Mouse (Mus musculus) forebrain, embryonic 11.5 days (tissue): ENCODE measurements around the gene Ccdc88c. TPM values are rescaled to one million over a fixed set of nuclear protein-coding genes. Genes with fewer than 3 reads are reported as not detected.

Source experiments
- ATAC-seq: fragments of 200-750 bp; cut with Nextera tagmentation; replicated peaks from 2 replicates; pipeline ENCODE4 v1.8.0; 2017; ENCODE audit warnings: moderate TSS enrichment; ENCODE audit not compliant: low FRiP score
- DNase-seq: peaks from one replicate; pipeline ENCODE4 v3.0.0-alpha.2; 2017; ENCODE audit warnings: low spot score
- H3K27ac ChIP-seq: fragments of 300-500 bp; sonication (generic); 2 replicates; pipeline ENCODE4 v1.5.1; 2014; ENCODE audit warnings: low read depth, low read length
- H3K27me3 ChIP-seq: fragments of 300-500 bp; sonication (generic); 2 replicates; pipeline ENCODE4 v1.6.1; 2014; ENCODE audit warnings: mild to moderate bottlenecking, low read length, mixed read lengths; ENCODE audit not compliant: control insufficient read depth, insufficient read depth
- H3K36me3 ChIP-seq: fragments of 300-500 bp; sonication (generic); 2 replicates; pipeline ENCODE4 v1.6.1; 2014; ENCODE audit warnings: mild to moderate bottlenecking, low read length, moderate library complexity, mixed read lengths; ENCODE audit not compliant: control insufficient read depth, insufficient read depth
- H3K4me1 ChIP-seq: fragments of 300-500 bp; sonication (generic); replicated peaks from 2 replicates; pipeline ENCODE4 v1.6.1; 2014; ENCODE audit warnings: low read length, mixed read lengths; ENCODE audit not compliant: control insufficient read depth, insufficient read depth
- H3K4me2 ChIP-seq: fragments of 300-500 bp; sonication (generic); 2 replicates; pipeline ENCODE4 v1.6.1; 2014; ENCODE audit warnings: low read depth, mild to moderate bottlenecking, low read length, moderate library complexity, mixed read lengths; ENCODE audit not compliant: severe bottlenecking
- H3K4me3 ChIP-seq: fragments of 300-500 bp; sonication (generic); 2 replicates; pipeline ENCODE4 v1.5.1; 2014; ENCODE audit warnings: low read depth, low read length
- H3K9ac ChIP-seq: fragments of 300-500 bp; sonication (generic); 2 replicates; pipeline ENCODE4 v1.6.1; 2014; ENCODE audit warnings: low read length
- H3K9me3 ChIP-seq: fragments of 300-500 bp; sonication (generic); 2 replicates; pipeline ENCODE4 v1.6.1; 2016; ENCODE audit warnings: low read length, mixed read lengths; ENCODE audit not compliant: control insufficient read depth
- WGBS: fragments of 180-500 bp; shearing (Covaris S2); extraction: QIAGEN DNeasy Blood & Tissue Kit; methylation state at CpG from one replicate; pipeline ENCODE4 v1.1.7; 2014; 5-methylcytosine and 5-hydroxymethylcytosine counted together
- polyA plus RNA-seq: library from polyadenylated mRNA; unstranded; fragments of >200 nt; fragmentation: Nextera tagmentation; extraction: Ambion mirVana; gene quantifications from 2 replicates; pipeline ENCODE4 v1.2.1, GENCODE M21; 2014

Gene Ccdc88c
- polyA plus RNA-seq, 1 experiment from 2014 or later, result 27.7 TPM

GRCm38 (mm10) chr12:100958006-100958405, 70.8 kb downstream of the Ccdc88c start:
- no peaks in the 10 kb centered on the region; the same call in 1 of the 2 replicates for H3K36me3 ChIP-seq
- no peak overlapping the region for H3K4me3 ChIP-seq
- peaks cover 2% of the 10 kb centered on the region; the same call in 1 of the 2 replicates for H3K4me1 ChIP-seq
- DNase-seq, result peak; percentile 89
- 25% methylated on average over 5 of the region's 5 CpGs for WGBS
- no peak overlapping the region for H3K4me2 ChIP-seq
- no peak overlapping the region for H3K27ac ChIP-seq
- H3K9me3 ChIP-seq, result no peaks in the 10 kb centered on the region
- no peak overlapping the region for H3K9ac ChIP-seq
- ATAC-seq, result peak; percentile 74
- H3K27me3 ChIP-seq, result no peaks in the 10 kb centered on the region

- DNase-seq (no peak), ATAC-seq (no peak)
- H3K27ac ChIP-seq, result no peak overlapping the region
- H3K9ac ChIP-seq, result no peak overlapping the region
- no peak overlapping the region for H3K4me2 ChIP-seq
- WGBS, result 56% methylated on average over 3 of the region's 3 CpGs
- no peaks in the 10 kb centered on the region for H3K27me3 ChIP-seq
- no peak overlapping the region for H3K4me3 ChIP-seq
- no peaks in the 10 kb centered on the region for H3K36me3 ChIP-seq
- peaks cover 2% of the 10 kb centered on the region; the same call in 1 of the 2 replicates for H3K4me1 ChIP-seq
- no peaks in the 10 kb centered on the region for H3K9me3 ChIP-seq
Observed at GRCm38 (mm10) chr12:100957257-100957656, 71.6 kb downstream of the Ccdc88c start.

DNA sequence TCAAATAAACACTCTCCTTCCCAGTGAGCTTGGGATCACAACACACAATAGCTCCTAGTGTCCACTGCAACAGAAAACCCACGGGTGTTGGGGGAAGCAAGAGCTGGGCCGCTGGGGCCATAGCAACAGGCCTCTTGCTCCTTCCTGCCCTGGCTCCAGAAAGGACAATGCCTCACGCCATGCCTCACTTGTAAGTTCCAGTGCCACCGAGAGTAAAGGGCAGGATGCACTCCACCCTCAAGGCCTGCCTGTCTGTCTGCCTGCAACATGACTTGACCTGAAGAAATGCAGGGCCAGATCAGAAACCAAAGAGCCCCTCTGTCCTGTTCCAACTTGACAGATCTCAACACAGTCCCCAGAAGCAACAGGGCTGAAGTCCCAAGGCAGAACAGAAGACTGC, 72.0 kb downstream of the Ccdc88c start:
- no peak overlapping the region for H3K4me3 ChIP-seq
- no peak overlapping the region for H3K4me2 ChIP-seq
- no peaks in the 10 kb centered on the region for H3K9me3 ChIP-seq
- no peaks in the 10 kb centered on the region for H3K27me3 ChIP-seq
- DNase-seq (no peak), ATAC-seq (no peak)
- no peak overlapping the region; the same call in 1 of the 2 replicates for H3K27ac ChIP-seq
- 75% methylated on average over 4 of the region's 4 CpGs for WGBS
- no peaks in the 10 kb centered on the region for H3K36me3 ChIP-seq
- H3K4me1 ChIP-seq, result peaks cover 2% of the 10 kb centered on the region; the same call in 1 of the 2 replicates
- H3K9ac ChIP-seq, result no peak overlapping the region

- Histone ChIP-seq H3K36me3 (no peaks in the 10 kb centered on the region), H3K4me2 (no peak overlapping the region), H3K9ac (no peak overlapping the region), H3K27me3 (no peaks in the 10 kb centered on the region), H3K9me3 (no peaks in the 10 kb centered on the region), H3K4me3 (no peak overlapping the region), H3K4me1 (peaks cover 2% of the 10 kb centered on the region; the same call in 1 of the 2 replicates), H3K27ac (no peak overlapping the region; the same call in 1 of the 2 replicates)
- DNase-seq (no peak), ATAC-seq (no peak)
- WGBS, result 85% methylated on average over 2 of the region's 2 CpGs
Observed at GRCm38 (mm10) chr12:100956028-100956427, 72.8 kb downstream of the Ccdc88c start.

DNA sequence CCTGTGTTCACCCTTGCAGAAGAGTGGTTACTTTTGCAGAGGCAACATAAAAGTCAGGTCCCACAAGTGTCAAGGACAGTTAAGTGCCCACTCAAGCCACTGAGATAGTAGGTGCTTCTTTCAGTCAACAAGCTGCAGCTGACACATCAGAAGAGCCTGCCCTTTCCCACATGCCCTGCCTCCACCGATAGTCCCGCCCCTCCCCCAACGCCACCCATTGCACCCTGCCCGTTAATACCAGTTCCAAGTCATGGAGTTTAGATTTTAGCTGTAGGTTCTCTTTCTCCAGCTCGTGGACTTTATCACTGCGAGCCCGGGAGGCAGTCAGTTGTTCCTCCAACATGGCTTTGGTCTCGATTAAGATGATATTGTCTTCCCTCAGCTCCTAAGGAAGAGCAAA, 74.9 kb downstream of the Ccdc88c start:
- WGBS, result 83% methylated on average over 8 of the region's 8 CpGs
- DNase-seq (no peak), ATAC-seq (no peak)
- no peak overlapping the region for H3K4me2 ChIP-seq
- H3K36me3 ChIP-seq, result no peaks in the 10 kb centered on the region
- no peaks in the 10 kb centered on the region for H3K27me3 ChIP-seq
- no peak overlapping the region for H3K9ac ChIP-seq
- peaks cover 2% of the 10 kb centered on the region; the same call in 1 of the 2 replicates for H3K4me1 ChIP-seq
- H3K9me3 ChIP-seq, result no peaks in the 10 kb centered on the region
- H3K4me3 ChIP-seq, result no peak overlapping the region
- H3K27ac ChIP-seq, result no peak overlapping the region

DNA sequence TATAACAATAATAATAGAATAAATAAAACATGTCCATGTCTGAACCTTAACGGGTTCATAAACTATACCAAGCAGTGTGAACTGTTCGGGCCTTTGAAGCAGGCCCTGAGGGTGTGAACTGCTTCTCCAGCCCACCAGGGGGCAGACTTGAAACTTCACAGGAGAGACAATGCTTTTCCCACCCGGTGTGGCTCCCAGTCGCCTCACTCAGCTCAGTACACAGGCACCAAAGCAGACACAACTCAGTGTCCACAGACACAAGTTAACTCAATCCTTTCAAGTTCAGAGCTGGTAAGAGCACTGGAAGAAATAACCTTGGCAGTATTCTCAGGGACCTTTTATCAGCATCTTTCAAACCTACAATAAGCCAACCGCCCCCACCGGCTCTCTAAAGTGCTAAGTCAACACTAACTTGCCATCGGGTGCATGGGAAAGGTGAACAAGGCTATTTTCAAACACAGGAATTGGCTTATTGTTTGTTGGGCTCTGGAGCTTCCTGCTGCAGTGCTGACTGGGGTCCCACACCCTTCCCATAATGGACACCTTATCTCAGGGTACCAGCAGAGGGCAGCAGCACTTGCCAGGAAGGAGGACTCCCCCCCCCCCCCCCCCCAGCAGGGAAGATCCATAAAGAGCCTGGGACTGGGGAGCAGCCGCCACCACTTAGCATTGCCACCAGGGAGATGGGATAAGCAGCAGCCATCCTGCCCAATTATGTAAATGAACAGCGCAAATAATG, 76.5 kb downstream of the Ccdc88c start:
- ATAC-seq (peak; percentile 76), DNase-seq (peak; percentile 85)
- H3K27me3 ChIP-seq, result no peaks in the 10 kb centered on the region
- H3K4me1 ChIP-seq, result no peaks in the 10 kb centered on the region; the same call in 1 of the 2 replicates
- no peak overlapping the region for H3K9ac ChIP-seq
- 0 out of 2 replicates have a peak overlapping the region, but pooled peaks have one; percentile 25 for H3K27ac ChIP-seq
- H3K36me3 ChIP-seq, result no peaks in the 10 kb centered on the region; the same call in 1 of the 2 replicates
- H3K4me2 ChIP-seq, result no peak overlapping the region
- no peak overlapping the region for H3K4me3 ChIP-seq
- no peaks in the 10 kb centered on the region for H3K9me3 ChIP-seq
- 49% methylated on average over 9 of the region's 9 CpGs for WGBS

- WGBS, result 86% methylated on average over 5 of the region's 5 CpGs
- ATAC-seq (no peak), DNase-seq (no peak)
- H3K9ac ChIP-seq, result no peak overlapping the region
- H3K4me2 ChIP-seq, result no peak overlapping the region
- no peaks in the 10 kb centered on the region for H3K4me1 ChIP-seq
- peaks cover 11% of the 10 kb centered on the region for H3K36me3 ChIP-seq
- no peaks in the 10 kb centered on the region for H3K27me3 ChIP-seq
- no peaks in the 10 kb centered on the region for H3K9me3 ChIP-seq
- H3K4me3 ChIP-seq, result no peak overlapping the region
- H3K27ac ChIP-seq, result no peak overlapping the region
Observed at GRCm38 (mm10) chr12:100949146-100949545, 79.7 kb downstream of the Ccdc88c start.

DNA sequence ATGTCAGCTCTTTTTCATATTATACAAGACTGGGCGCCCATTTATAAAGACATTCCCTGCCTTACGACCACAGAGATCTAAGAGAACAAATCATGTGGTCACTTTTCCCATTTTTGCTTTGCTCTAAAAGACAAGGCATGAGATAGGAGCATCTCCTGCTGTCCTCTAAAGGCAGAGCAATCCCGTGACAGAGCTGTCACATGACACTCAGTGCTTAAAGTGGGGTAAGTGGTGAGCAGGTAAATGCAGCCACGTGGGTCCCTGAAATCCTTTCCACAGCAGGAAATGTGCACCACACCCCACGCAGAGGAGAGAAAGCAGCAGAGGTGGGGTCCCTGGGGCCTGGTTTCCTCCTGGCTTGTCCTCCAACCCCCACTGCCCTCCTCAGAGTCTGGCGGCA, 80.8 kb downstream of the Ccdc88c start:
- Histone ChIP-seq H3K4me1 (no peaks in the 10 kb centered on the region), H3K36me3 (peaks cover 14% of the 10 kb centered on the region), H3K9ac (no peak overlapping the region), H3K4me2 (no peak overlapping the region), H3K27me3 (no peaks in the 10 kb centered on the region), H3K27ac (no peak overlapping the region), H3K9me3 (no peaks in the 10 kb centered on the region), H3K4me3 (no peak overlapping the region)
- 87% methylated on average over 6 of the region's 6 CpGs for WGBS
- ATAC-seq, result no peak
- no peak for DNase-seq

GRCm38 (mm10) chr12:100945948-100946347, 82.9 kb downstream of the Ccdc88c start:
- DNase-seq (no peak), ATAC-seq (no peak)
- H3K4me3 ChIP-seq, result no peak overlapping the region
- no peak overlapping the region for H3K27ac ChIP-seq
- H3K9ac ChIP-seq, result no peak overlapping the region
- peaks cover 14% of the 10 kb centered on the region for H3K36me3 ChIP-seq
- no peaks in the 10 kb centered on the region for H3K9me3 ChIP-seq
- no peak overlapping the region for H3K4me2 ChIP-seq
- H3K4me1 ChIP-seq, result no peaks in the 10 kb centered on the region
- no peaks in the 10 kb centered on the region for H3K27me3 ChIP-seq
- 91% methylated on average over 12 of the region's 12 CpGs for WGBS
